Mouse (Mus musculus) liver, embryonic 16.5 days (tissue): Measurements from ENCODE around the gene Tubb5. TPM values are rescaled to one million over a fixed set of nuclear protein-coding genes. Genes with fewer than 3 reads are reported as not detected.
"Not testable (repeated sequence)": the region's sequence is repeated elsewhere in the genome, so short reads cannot be mapped to it uniquely, and the experiment has no call there.

Source experiments
- ATAC-seq: fragments of 200-750 bp; cut with Nextera tagmentation; 2 replicates; pipeline ENCODE4 v1.8.0; 2017; ENCODE audit warnings: low read depth, mild to moderate bottlenecking, moderate number of reproducible peaks, moderate library complexity
- H3K27ac ChIP-seq: fragments of 300-500 bp; sonication (generic); 2 replicates; pipeline ENCODE4 v1.5.1; 2014; ENCODE audit warnings: mild to moderate bottlenecking, low read length
- H3K27me3 ChIP-seq: fragments of 300-500 bp; sonication (generic); 2 replicates; pipeline ENCODE4 v1.6.1; 2014; ENCODE audit warnings: low read depth, low read length, mixed read lengths; ENCODE audit not compliant: control insufficient read depth, insufficient read depth
- H3K36me3 ChIP-seq: fragments of 300-500 bp; sonication (generic); 2 replicates; pipeline ENCODE4 v1.6.1; 2014; ENCODE audit warnings: mild to moderate bottlenecking; ENCODE audit not compliant: control insufficient read depth, insufficient read depth
- H3K4me1 ChIP-seq: fragments of 300-500 bp; sonication (generic); 2 replicates; pipeline ENCODE4 v1.6.1; 2014; ENCODE audit warnings: low read depth, low read length, mixed read lengths; ENCODE audit not compliant: control insufficient read depth
- H3K4me2 ChIP-seq: fragments of 300-500 bp; sonication (generic); 2 replicates; pipeline ENCODE4 v1.6.1; 2014; ENCODE audit warnings: low read depth, low read length, mixed read lengths
- H3K4me3 ChIP-seq: fragments of 300-500 bp; sonication (generic); 2 replicates; pipeline ENCODE4 v1.5.1; 2014; ENCODE audit warnings: low read depth, mild to moderate bottlenecking, low read length
- H3K9ac ChIP-seq: fragments of 300-500 bp; sonication (generic); 2 replicates; pipeline ENCODE4 v1.6.1; 2014; ENCODE audit warnings: low read depth, low read length
- H3K9me3 ChIP-seq: fragments of 300-500 bp; sonication (generic); replicated peaks from 2 replicates; pipeline ENCODE4 v1.6.1; 2016; ENCODE audit warnings: low read length; ENCODE audit not compliant: control insufficient read depth
- WGBS: fragments of 180-500 bp; shearing (Covaris S2); extraction: QIAGEN DNeasy Blood & Tissue Kit; methylation state at CpG from one replicate; pipeline ENCODE4 v1.1.7; 2014; ENCODE audit not compliant: insufficient replicate concordance; 5-methylcytosine and 5-hydroxymethylcytosine counted together
- polyA plus RNA-seq: library from polyadenylated mRNA; unstranded; fragments of >200 nt; fragmentation: Nextera tagmentation; extraction: Ambion mirVana; gene quantifications from 2 replicates; pipeline ENCODE4 v1.2.1, GENCODE M21; 2015

Gene Tubb5
- polyA plus RNA-seq, 1 experiment from 2014 or later = 328 TPM

GRCm38 (mm10) chr17:35841076-35841950 lies 3.2 kb upstream of the Tubb5 start, which contains the start of gene Mdc1:
Gene Mdc1, plus strand, starts transcription at chr17:35841515.
- ATAC-seq = peak; percentile 86
- Histone ChIP-seq H3K27me3 (no peaks in the 10 kb centered on the region), H3K27ac (peak within 1 kb of the TSS; percentile 93), H3K9ac (peak within 1 kb of the TSS; percentile 84), H3K4me3 (peak within 1 kb of the TSS; percentile 77), H3K9me3 (no peaks in the 10 kb centered on the region), H3K36me3 (peaks cover 25% of the 10 kb centered on the region), H3K4me1 (peaks cover 33% of the 10 kb centered on the region), H3K4me2 (peak within 1 kb of the TSS; percentile 86)
- WGBS = under 1% methylated on average over 59 of the region's 59 CpGs

DNA sequence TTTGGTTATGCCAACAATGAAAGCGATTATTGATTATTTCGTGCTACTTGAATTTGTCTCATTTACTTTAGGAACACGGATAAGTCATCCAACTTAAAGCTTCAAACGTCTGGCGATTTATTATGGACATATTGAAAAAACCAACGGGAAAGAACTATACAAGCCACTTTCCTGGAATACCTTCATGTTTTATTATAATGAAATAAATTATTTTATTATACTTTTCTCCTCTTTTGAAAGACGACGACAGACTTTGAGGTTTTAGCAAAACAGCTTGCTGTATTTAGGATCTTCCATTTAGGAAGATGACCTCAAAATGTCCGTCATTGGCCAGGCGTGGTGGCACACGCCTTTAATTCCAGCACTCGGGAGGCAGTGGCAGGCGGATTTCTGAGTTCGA lies 2.5 kb upstream of the Tubb5 start:
- H3K4me1 ChIP-seq = peaks cover 41% of the 10 kb centered on the region
- H3K27ac ChIP-seq = peak overlapping the region; percentile 84
- H3K4me2 ChIP-seq = peak overlapping the region; percentile 56
- no peaks in the 10 kb centered on the region for H3K9me3 ChIP-seq
- WGBS = 40% methylated on average over 14 of the region's 14 CpGs
- no peaks in the 10 kb centered on the region for H3K27me3 ChIP-seq
- peaks cover 25% of the 10 kb centered on the region for H3K36me3 ChIP-seq
- peak overlapping the region; percentile 51 for H3K9ac ChIP-seq
- H3K4me3 ChIP-seq = peak overlapping the region; percentile 50
- ATAC-seq = no peak

GRCm38 (mm10) chr17:35839002-35839401 lies 896 bp upstream of the Tubb5 start:
- H3K9me3 ChIP-seq, H3K27me3 ChIP-seq, ATAC-seq: not testable (repeated sequence)
- Histone ChIP-seq H3K36me3 (peaks cover 29% of the 10 kb centered on the region), H3K9ac (peak overlapping the region; percentile 63), H3K4me1 (peaks cover 56% of the 10 kb centered on the region), H3K27ac (peak overlapping the region; percentile 89), H3K4me2 (peak overlapping the region; percentile 91), H3K4me3 (peak overlapping the region; percentile 78)
- 60% methylated on average over 3 of the region's 3 CpGs for WGBS

GRCm38 (mm10) chr17:35838570-35838969 lies 464 bp upstream of the Tubb5 start:
- peak overlapping the region; percentile 89 for H3K27ac ChIP-seq
- peaks cover 33% of the 10 kb centered on the region for H3K36me3 ChIP-seq
- peak overlapping the region; percentile 63 for H3K9ac ChIP-seq
- WGBS = 6% methylated on average over 5 of the region's 5 CpGs
- peak overlapping the region; percentile 78 for H3K4me3 ChIP-seq
- H3K27me3 ChIP-seq = no peaks in the 10 kb centered on the region
- H3K4me2 ChIP-seq = peak overlapping the region; percentile 91
- no peak for ATAC-seq
- H3K4me1 ChIP-seq = peaks cover 60% of the 10 kb centered on the region
- H3K9me3 ChIP-seq = no peaks in the 10 kb centered on the region

DNA sequence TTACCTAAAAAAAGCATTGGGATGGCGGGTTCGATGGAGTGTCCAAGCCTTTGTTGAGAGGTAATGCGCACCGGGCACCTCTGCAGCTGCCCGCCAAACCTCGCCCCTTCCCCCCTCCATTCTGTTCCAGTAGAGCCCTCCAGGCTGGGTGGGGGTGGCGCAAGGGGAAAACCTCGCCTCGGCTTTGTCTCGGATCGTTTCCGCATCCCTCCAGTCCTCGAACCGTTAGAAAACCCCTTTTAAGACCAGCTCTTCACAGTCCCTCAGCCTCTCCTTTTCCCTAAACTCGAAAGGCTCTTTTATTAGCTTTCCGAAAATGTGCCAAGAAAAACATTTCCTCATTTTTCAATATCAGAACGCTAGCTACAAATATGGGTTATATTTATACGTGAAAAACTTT lies 619 bp downstream of the Tubb5 start:
- H3K36me3 ChIP-seq = peaks cover 40% of the 10 kb centered on the region
- peak overlapping the region; percentile 94 for H3K27ac ChIP-seq
- peaks cover 55% of the 10 kb centered on the region for H3K4me1 ChIP-seq
- H3K4me3 ChIP-seq = peak overlapping the region; percentile 78
- ATAC-seq = no peak
- under 1% methylated on average over 18 of the region's 18 CpGs for WGBS
- peak overlapping the region; percentile 91 for H3K4me2 ChIP-seq
- no peaks in the 10 kb centered on the region for H3K27me3 ChIP-seq
- H3K9ac ChIP-seq = peak overlapping the region; percentile 83
- no peaks in the 10 kb centered on the region for H3K9me3 ChIP-seq

- Histone ChIP-seq H3K9me3 (no peaks in the 10 kb centered on the region), H3K27ac (peak overlapping the region; percentile 94), H3K4me3 (peak overlapping the region; percentile 78), H3K4me2 (peak overlapping the region; percentile 91), H3K36me3 (peaks cover 43% of the 10 kb centered on the region), H3K9ac (peak overlapping the region; percentile 83), H3K4me1 (peaks cover 51% of the 10 kb centered on the region), H3K27me3 (no peaks in the 10 kb centered on the region)
- WGBS = under 1% methylated on average over 25 of the region's 25 CpGs
- ATAC-seq = peak; percentile 19
Measured at GRCm38 (mm10) chr17:35836991-35837422, 1.1 kb downstream of the Tubb5 start.

GRCm38 (mm10) chr17:35836178-35836965 lies 1.7 kb downstream of the Tubb5 start:
- no peak for ATAC-seq
- Histone ChIP-seq H3K4me2 (peak overlapping the region; percentile 91), H3K27me3 (no peaks in the 10 kb centered on the region), H3K9me3 (no peaks in the 10 kb centered on the region), H3K27ac (peak overlapping the region; percentile 94), H3K4me3 (peak overlapping the region; percentile 78), H3K9ac (peak overlapping the region; percentile 83), H3K4me1 (peaks cover 48% of the 10 kb centered on the region), H3K36me3 (peaks cover 43% of the 10 kb centered on the region)
- 6% methylated on average over 24 of the region's 24 CpGs for WGBS

GRCm38 (mm10) chr17:35835424-35836140 lies 2.5 kb downstream of the Tubb5 start:
- H3K27me3 ChIP-seq = no peaks in the 10 kb centered on the region
- ATAC-seq = no peak
- no peaks in the 10 kb centered on the region for H3K9me3 ChIP-seq
- H3K4me1 ChIP-seq = peaks cover 49% of the 10 kb centered on the region
- H3K36me3 ChIP-seq = peaks cover 43% of the 10 kb centered on the region
- 0 out of 2 replicates have a peak overlapping the region, but pooled peaks have one; percentile 13 for H3K27ac ChIP-seq
- H3K4me3 ChIP-seq = peak overlapping the region; percentile 78
- peak overlapping the region; percentile 83 for H3K9ac ChIP-seq
- H3K4me2 ChIP-seq = peak overlapping the region; percentile 91
- WGBS = 77% methylated on average over 26 of the region's 26 CpGs
